Mouse (Mus musculus) heart, adult 11 months (tissue): ENCODE measurements around the gene Nphs1.
"Not testable (repeated sequence)": the region's sequence is repeated elsewhere in the genome, so short reads cannot be mapped to it uniquely, and the experiment has no call there.

ENCODE experiments used
- DNase-seq: peaks from one replicate; pipeline ENCODE4 v3.0.0; 2022

The Nphs1 gene

DNA sequence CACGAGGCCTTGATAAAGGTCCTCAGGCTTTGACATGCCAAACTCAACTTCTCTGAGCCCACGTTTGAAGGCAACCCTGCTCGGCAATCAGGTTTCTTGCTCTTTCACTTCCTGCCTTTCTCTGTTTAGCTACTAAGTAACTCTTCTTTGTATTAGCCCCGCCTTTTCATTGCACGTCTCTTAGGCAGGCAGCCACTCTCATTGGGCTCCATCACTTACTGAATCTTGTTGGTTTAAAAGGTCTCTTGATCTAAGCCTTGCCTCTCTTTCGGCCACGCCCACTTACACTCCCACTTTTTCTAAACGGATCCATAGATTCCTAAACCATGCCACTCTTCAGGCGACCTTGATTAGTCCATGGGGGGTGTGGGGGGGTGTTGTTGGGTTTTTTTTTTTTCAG is 14.4 kb upstream of the Nphs1 start:
- no peak for DNase-seq

DNA sequence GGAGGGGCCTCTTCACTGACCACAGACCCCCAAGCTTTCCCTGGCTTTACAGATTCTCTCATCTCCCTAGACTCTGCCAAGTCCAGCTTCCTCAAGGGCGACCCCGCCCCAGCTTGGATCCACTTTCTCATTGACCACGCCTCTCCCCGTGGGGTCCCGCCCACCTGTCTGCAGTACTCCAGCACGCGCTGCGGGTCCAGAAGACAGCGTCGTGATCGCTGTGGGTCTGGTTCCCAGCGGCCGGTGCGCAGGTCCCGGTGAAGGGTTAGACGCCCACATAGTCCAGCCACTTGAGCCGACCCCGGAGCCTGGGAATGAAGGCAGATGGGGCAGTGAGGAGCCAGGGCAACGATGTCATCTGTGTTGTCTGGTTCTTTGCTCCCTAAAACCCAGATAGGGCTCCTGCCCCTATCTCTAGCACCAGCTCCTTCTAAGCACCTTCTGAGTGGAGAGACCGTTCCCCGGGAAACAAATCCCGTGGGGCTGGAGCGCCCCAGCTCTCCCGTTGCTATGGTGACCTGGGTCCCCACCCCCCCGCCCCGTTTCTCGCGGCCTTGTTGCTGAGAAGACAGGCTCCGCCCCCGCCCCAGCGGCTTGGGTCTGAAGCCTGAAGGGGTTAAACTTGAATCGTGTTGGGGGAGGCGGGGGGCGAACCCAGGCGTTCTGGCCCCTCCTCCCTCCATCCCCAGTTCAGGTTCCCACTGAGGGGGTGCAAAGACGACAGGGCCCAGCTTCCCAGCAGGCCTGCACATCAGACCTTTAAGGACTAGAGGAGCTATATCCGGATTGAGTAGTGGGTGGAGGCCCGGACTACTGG is 13.8 kb upstream of the Nphs1 start:
- peak; percentile 88 for DNase-seq

GRCm38 (mm10) chr7:30444971-30445751 is 13.0 kb upstream of the Nphs1 start, which contains the start of gene Aplp1:
Gene Aplp1, minus strand, starts transcription at chr7:30445535.
- DNase-seq, result peak; percentile 96

DNA sequence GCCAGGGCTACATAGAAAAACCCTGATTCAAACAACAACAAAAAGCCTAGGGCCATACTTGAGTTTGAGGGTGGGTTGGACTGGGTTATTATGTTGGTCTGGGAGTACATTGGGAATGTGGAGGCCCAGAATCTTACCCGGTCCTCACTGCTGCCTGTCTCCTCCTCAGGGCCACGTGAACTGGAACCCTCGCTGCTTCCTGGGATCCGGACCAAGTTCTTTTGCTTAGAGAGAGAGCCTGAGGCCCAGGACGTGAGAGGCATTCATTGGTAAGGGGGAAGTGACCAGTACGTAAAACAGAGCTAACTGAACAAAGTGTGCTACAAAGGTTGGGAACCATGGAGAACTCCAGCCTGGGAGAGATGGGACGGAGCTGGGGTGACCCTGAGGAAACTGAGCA is 7.9 kb upstream of the Nphs1 start:
- no peak for DNase-seq

GRCm38 (mm10) chr7:30453327-30453726 is 4.8 kb upstream of the Nphs1 start:
- peak; percentile 69 for DNase-seq

- DNase-seq, result peak; percentile 76
Measured at GRCm38 (mm10) chr7:30453766-30454165, 4.3 kb upstream of the Nphs1 start.

- no peak for DNase-seq
Measured at GRCm38 (mm10) chr7:30454259-30454658, 3.9 kb upstream of the Nphs1 start.

- no peak for DNase-seq
Measured at GRCm38 (mm10) chr7:30456487-30456886, 1.6 kb upstream of the Nphs1 start.

- DNase-seq, result no peak
Measured at GRCm38 (mm10) chr7:30456911-30457628, 1.0 kb upstream of the Nphs1 start.

GRCm38 (mm10) chr7:30459484-30459883 is 1.4 kb downstream of the Nphs1 start:
- DNase-seq, result no peak

DNA sequence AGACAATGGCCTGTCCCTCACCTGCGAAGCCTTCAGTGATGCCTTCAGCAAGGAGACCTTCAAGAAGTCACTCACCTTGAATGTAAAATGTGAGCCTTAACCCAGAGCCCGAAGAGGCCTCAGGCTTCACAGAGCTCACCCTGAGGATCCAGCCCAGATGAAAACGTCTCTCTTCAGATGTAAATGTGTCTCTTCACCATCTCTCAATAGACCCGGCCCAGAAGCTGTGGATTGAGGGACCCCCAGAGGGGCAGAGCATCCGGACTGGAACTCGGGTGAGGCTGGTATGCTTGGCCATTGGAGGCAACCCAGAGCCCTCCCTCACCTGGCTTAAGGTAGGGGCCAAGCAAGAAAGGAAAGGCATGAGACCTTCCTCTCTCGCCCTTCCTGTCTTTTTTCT is 5.5 kb downstream of the Nphs1 start:
- DNase-seq, result peak; percentile 65

- DNase-seq, result no peak
Measured at GRCm38 (mm10) chr7:30463996-30464395, 5.9 kb downstream of the Nphs1 start.

- no peak for DNase-seq
Measured at GRCm38 (mm10) chr7:30464816-30465300, 6.7 kb downstream of the Nphs1 start.

DNA sequence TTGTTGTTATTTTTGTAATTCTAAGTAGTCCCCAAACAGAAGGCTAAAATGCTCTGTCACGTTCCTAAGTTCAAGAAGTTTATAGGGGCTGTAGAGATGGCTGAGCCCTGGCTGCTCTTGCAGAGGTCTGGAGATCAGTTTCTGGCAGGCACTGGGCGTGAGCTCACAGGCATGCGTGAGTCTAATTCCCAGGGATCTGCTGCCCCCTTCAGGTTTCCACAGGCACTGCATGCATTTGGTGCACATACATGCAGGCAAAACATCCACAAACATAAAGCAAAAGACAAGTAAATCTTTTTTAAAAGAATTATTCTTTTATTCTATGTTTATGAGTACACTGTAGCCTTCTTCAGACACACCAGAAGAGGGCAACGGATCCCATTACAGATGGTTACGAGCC is 14.3 kb downstream of the Nphs1 start:
- no peak for DNase-seq

GRCm38 (mm10) chr7:30474999-30475398 is 16.9 kb downstream of the Nphs1 start:
- DNase-seq, result no peak

- DNase-seq, result not testable (repeated sequence)
Measured at GRCm38 (mm10) chr7:30476136-30476535, 18.0 kb downstream of the Nphs1 start.

DNA sequence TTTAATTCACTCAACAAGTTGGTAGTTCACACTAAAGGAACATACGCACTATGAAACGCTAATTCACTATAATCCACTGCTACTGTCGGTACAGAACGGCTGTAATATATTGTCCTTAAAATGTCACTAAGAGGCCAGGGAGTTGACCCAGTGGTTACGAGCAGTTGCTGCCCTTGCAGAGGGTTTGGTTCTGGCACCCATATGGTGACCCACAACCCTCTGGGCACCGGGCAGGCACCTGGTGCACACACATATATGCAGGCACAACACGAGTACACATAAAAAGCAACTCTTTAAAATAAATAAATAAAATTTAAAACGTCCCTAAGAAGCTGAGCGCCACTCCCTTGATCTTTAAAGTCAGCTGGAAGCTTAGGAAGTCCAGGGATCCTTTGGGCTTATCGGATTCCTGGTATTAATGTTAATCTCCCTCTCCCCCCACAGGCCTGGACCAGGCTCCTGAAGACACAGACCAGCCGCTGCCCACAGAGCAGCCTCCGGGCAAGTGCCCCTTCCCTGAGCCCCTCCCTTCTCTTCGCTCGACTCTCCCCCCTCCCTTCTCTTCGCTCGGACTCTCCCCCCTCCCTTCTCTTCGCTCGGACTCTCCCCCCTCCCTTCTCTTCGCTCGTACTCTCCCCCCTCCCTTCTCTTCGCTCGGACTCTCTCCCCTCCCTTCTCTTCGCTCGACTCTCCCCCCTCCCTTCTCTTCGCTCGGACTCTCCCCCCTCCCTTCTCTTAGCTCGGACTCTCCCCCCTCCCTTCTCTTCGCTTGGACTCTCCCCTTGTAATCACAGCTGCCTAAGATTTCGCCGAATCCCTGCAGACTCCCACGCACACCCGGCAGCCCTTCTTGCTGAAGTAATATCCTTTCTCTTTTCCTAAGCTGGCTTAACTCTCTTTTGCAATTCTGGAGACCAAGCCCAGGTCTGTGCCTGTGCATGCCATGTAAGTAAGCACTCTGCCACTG is 19.6 kb downstream of the Nphs1 start:
- no peak for DNase-seq

DNA sequence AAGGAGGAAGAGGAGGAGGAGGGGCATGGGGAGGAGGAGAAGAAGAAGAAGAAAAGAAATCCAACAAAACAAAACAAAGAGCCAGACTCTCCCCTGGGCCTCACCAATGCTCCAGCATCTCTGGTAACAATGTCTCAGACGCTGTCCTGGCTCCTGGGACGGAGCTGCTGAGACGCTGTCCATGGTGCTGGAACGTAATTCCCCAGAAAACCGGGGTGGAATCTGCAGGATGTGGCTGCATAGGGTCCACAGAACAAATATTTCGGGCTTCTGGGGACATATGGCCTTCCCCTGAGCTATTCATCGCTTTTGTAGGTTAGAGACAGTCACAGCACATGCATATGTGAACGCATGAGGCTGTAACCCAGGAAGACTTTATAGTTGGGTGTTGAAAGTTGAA is 26.1 kb downstream of the Nphs1 start:
- no peak for DNase-seq

- DNase-seq, result no peak
Measured at GRCm38 (mm10) chr7:30490251-30490956, 32.3 kb downstream of the Nphs1 start.

- no peak for DNase-seq
Measured at GRCm38 (mm10) chr7:30490957-30491307, 32.8 kb downstream of the Nphs1 start.

GRCm38 (mm10) chr7:30492765-30493164 is 34.6 kb downstream of the Nphs1 start:
- DNase-seq, result no peak
